Mouse (Mus musculus): ENCODE measurements at regions not wholly inside any gene's neighbourhood (a gene's known extent, or its start where the extent isn't known, plus 50 kb on each side); places are given as distances from the start of the nearest gene placed in this dataset.

GRCm38 (mm10) chr1:88567198-88567597 is 57.3 kb upstream of the Glrp1 start:
- TF ChIP-seq CTCF (IDR thresholded peaks at IDR 0.05; ENCODE audit: control insufficient read depth, insufficient read depth, insufficient read length) (no peak), MAX (IDR thresholded peaks at IDR 0.05) (no peak), MYOG (IDR thresholded peaks at IDR 0.05; ENCODE audit: control insufficient read depth, extremely low read depth, insufficient read length) (no peak), USF1 (IDR thresholded peaks at IDR 0.05; ENCODE audit: low read depth) (no peak)

Measured in C2C12 (cell line).